Mouse (Mus musculus): ENCODE results near the gene Hap1. TPM values are rescaled to one million over a fixed set of nuclear protein-coding genes. Genes with fewer than 3 reads are reported as not detected.
"Not testable (repeated sequence)": the region's sequence is repeated elsewhere in the genome, so short reads cannot be mapped to it uniquely, and the experiment has no call there.

Hap1 gene
- polyA plus RNA-seq, 1 experiment = 11.9 TPM

GRCm38 (mm10) chr11:100330235-100330634 lies 25.7 kb downstream of the Hap1 start:
- TF ChIP-seq CTCF (IDR thresholded peaks at IDR 0.05; ENCODE audit: control insufficient read depth, insufficient read depth, low read length) (no peak), POLR2A (IDR thresholded peaks at IDR 0.05; ENCODE audit: borderline replicate concordance, control insufficient read depth, low read depth, low read length) (no peak)
- no peaks in the 10 kb centered on the region for H3K4me1 ChIP-seq (ENCODE audit: control insufficient read depth, insufficient read depth, low read length)
- 78% methylated on average over 16 of the region's 16 CpGs for WGBS
- no peak overlapping the region for H3K4me3 ChIP-seq (replicated peaks; ENCODE audit: control insufficient read depth, low read depth, low read length)
- no peak overlapping the region for H3K27ac ChIP-seq (ENCODE audit: control insufficient read depth, insufficient read depth, low read depth, low read length, poor library complexity)

- Histone ChIP-seq H3K27ac (ENCODE audit: control insufficient read depth, insufficient read depth, low read depth, low read length, poor library complexity) (no peak overlapping the region), H3K4me3 (replicated peaks; ENCODE audit: control insufficient read depth, low read depth, low read length) (no peak overlapping the region), H3K4me1 (ENCODE audit: control insufficient read depth, insufficient read depth, low read length) (no peaks in the 10 kb centered on the region)
- WGBS = 30% methylated on average over 6 of the region's 6 CpGs
- TF ChIP-seq CTCF (IDR thresholded peaks at IDR 0.05; ENCODE audit: control insufficient read depth, insufficient read depth, low read length) = no peak
- TF ChIP-seq POLR2A (IDR thresholded peaks at IDR 0.05; ENCODE audit: borderline replicate concordance, control insufficient read depth, low read depth, low read length) = no peak
Observed at GRCm38 (mm10) chr11:100327761-100328160, 28.2 kb downstream of the Hap1 start.

- Histone ChIP-seq H3K27ac (ENCODE audit: control insufficient read depth, insufficient read depth, low read depth, low read length, poor library complexity) (no peak overlapping the region), H3K4me3 (replicated peaks; ENCODE audit: control insufficient read depth, low read depth, low read length) (no peak overlapping the region), H3K4me1 (ENCODE audit: control insufficient read depth, insufficient read depth, low read length) (no peaks in the 10 kb centered on the region)
- TF ChIP-seq POLR2A (IDR thresholded peaks at IDR 0.05; ENCODE audit: borderline replicate concordance, control insufficient read depth, low read depth, low read length) = no peak
- TF ChIP-seq CTCF (IDR thresholded peaks at IDR 0.05; ENCODE audit: control insufficient read depth, insufficient read depth, low read length) = no peak
- 79% methylated on average over 11 of the region's 11 CpGs for WGBS
Observed at GRCm38 (mm10) chr11:100327316-100327715, 28.6 kb downstream of the Hap1 start.

- no peaks in the 10 kb centered on the region; the same call in 1 of the 2 replicates for H3K4me1 ChIP-seq (ENCODE audit: control insufficient read depth, insufficient read depth, low read length)
- H3K27ac ChIP-seq (ENCODE audit: control insufficient read depth, insufficient read depth, low read depth, low read length, poor library complexity) = no peak overlapping the region
- TF ChIP-seq CTCF (IDR thresholded peaks at IDR 0.05; ENCODE audit: control insufficient read depth, insufficient read depth, low read length) (no peak), POLR2A (IDR thresholded peaks at IDR 0.05; ENCODE audit: borderline replicate concordance, control insufficient read depth, low read depth, low read length) (no peak)
- 82% methylated on average over 11 of the region's 11 CpGs for WGBS
- no peak overlapping the region for H3K4me3 ChIP-seq (replicated peaks; ENCODE audit: control insufficient read depth, low read depth, low read length)
Observed at GRCm38 (mm10) chr11:100325062-100325629, 30.8 kb downstream of the Hap1 start.

- 13% methylated on average over 3 of the region's 3 CpGs for WGBS
Observed at GRCm38 (mm10) chr11:100323578-100323977, 32.4 kb downstream of the Hap1 start.

GRCm38 (mm10) chr11:100322591-100323258 lies 33.2 kb downstream of the Hap1 start:
- no peak overlapping the region for H3K27ac ChIP-seq (ENCODE audit: control insufficient read depth, insufficient read depth, low read depth, low read length, poor library complexity)
- TF ChIP-seq POLR2A (IDR thresholded peaks at IDR 0.05; ENCODE audit: borderline replicate concordance, control insufficient read depth, low read depth, low read length) (no peak), CTCF (IDR thresholded peaks at IDR 0.05; ENCODE audit: control insufficient read depth, insufficient read depth, low read length) (no peak)
- no peak overlapping the region for H3K4me3 ChIP-seq (replicated peaks; ENCODE audit: control insufficient read depth, low read depth, low read length)
- WGBS = 85% methylated on average over 3 of the region's 3 CpGs
- H3K4me1 ChIP-seq (ENCODE audit: control insufficient read depth, insufficient read depth, low read length) = no peaks in the 10 kb centered on the region; the same call in 1 of the 2 replicates

More at GRCm38 (mm10) chr11:100323578-100323977, 32.4 kb downstream of the Hap1 start:
- no peak for TF ChIP-seq POLR2A (IDR thresholded peaks at IDR 0.05; ENCODE audit: borderline replicate concordance, control insufficient read depth, low read depth, low read length)
- peak; percentile 73 for TF ChIP-seq CTCF (IDR thresholded peaks at IDR 0.05; ENCODE audit: control insufficient read depth, insufficient read depth, low read length)
- H3K4me1 ChIP-seq (ENCODE audit: control insufficient read depth, insufficient read depth, low read length) = no peaks in the 10 kb centered on the region; the same call in 1 of the 2 replicates
- no peak overlapping the region for H3K27ac ChIP-seq (ENCODE audit: control insufficient read depth, insufficient read depth, low read depth, low read length, poor library complexity)
- H3K4me3 ChIP-seq (replicated peaks; ENCODE audit: control insufficient read depth, low read depth, low read length) = no peak overlapping the region

- not testable (repeated sequence) for H3K27ac ChIP-seq (ENCODE audit: control insufficient read depth, insufficient read depth, low read depth, low read length, poor library complexity); H3K4me1 ChIP-seq (ENCODE audit: control insufficient read depth, insufficient read depth, low read length); H3K4me3 ChIP-seq (replicated peaks; ENCODE audit: control insufficient read depth, low read depth, low read length)
- WGBS = 70% methylated on average over 7 of the region's 7 CpGs
Observed at GRCm38 (mm10) chr11:100321479-100322305, 34.2 kb downstream of the Hap1 start.

GRCm38 (mm10) chr11:100320701-100321410 lies 35.1 kb downstream of the Hap1 start:
- peak overlapping the region; percentile 99; the same call in 1 of the 2 replicates for H3K27ac ChIP-seq (ENCODE audit: control insufficient read depth, insufficient read depth, low read depth, low read length, poor library complexity)
- WGBS = 12% methylated on average over 11 of the region's 11 CpGs
- peak overlapping the region; percentile 92 for H3K4me3 ChIP-seq (replicated peaks; ENCODE audit: control insufficient read depth, low read depth, low read length)
- H3K4me1 ChIP-seq (ENCODE audit: control insufficient read depth, insufficient read depth, low read length) = not testable (repeated sequence)

All from bone marrow, adult 2 months (tissue).